Mouse (Mus musculus) midbrain, embryonic 15.5 days (tissue): ENCODE results near the gene Anapc15. TPM values are rescaled to one million over a fixed set of nuclear protein-coding genes. Genes with fewer than 3 reads are reported as not detected.

Source experiments
- ATAC-seq: fragments of 200-750 bp; cut with Nextera tagmentation; replicated peaks from 2 replicates; pipeline ENCODE4 v1.8.0; 2017; ENCODE audit warnings: moderate TSS enrichment
- H3K27ac ChIP-seq: fragments of 300-500 bp; sonication (generic); 2 replicates; pipeline ENCODE4 v1.5.1; 2015; ENCODE audit warnings: mild to moderate bottlenecking, inconsistent platforms
- H3K27me3 ChIP-seq: fragments of 300-500 bp; sonication (generic); replicated peaks from 2 replicates; pipeline ENCODE4 v1.6.1; 2015; ENCODE audit warnings: inconsistent platforms
- H3K36me3 ChIP-seq: fragments of 300-500 bp; sonication (generic); replicated peaks from 2 replicates; pipeline ENCODE4 v1.6.1; 2015; ENCODE audit warnings: inconsistent platforms
- H3K4me1 ChIP-seq: fragments of 300-500 bp; sonication (generic); 2 replicates; pipeline ENCODE4 v1.6.1; 2015; ENCODE audit warnings: inconsistent platforms
- H3K4me2 ChIP-seq: fragments of 300-500 bp; sonication (generic); 2 replicates; pipeline ENCODE4 v1.6.1; 2015; ENCODE audit warnings: inconsistent platforms, mild to moderate bottlenecking, moderate library complexity
- H3K4me3 ChIP-seq: fragments of 300-500 bp; sonication (generic); 2 replicates; pipeline ENCODE4 v1.5.1; 2015; ENCODE audit warnings: mild to moderate bottlenecking, inconsistent platforms
- H3K9ac ChIP-seq: fragments of 300-500 bp; sonication (generic); 2 replicates; pipeline ENCODE4 v1.6.1; 2015; ENCODE audit warnings: mild to moderate bottlenecking, inconsistent platforms
- H3K9me3 ChIP-seq: fragments of 300-500 bp; sonication (generic); 2 replicates; pipeline ENCODE4 v1.6.1; 2016; ENCODE audit warnings: inconsistent platforms
- WGBS: fragments of 180-500 bp; shearing (Covaris S2); methylation state at CpG from one replicate; pipeline ENCODE4 v1.1.7; 2015; ENCODE audit warnings: mixed read lengths; 5-methylcytosine and 5-hydroxymethylcytosine counted together
- polyA plus RNA-seq: library from polyadenylated mRNA; unstranded; fragments of >200 nt; fragmentation: Nextera tagmentation; extraction: Ambion mirVana; gene quantifications from 2 replicates; pipeline ENCODE4 v1.2.1, GENCODE M21; 2015

Gene Anapc15
- 76.9 and 78.1 TPM in 2 replicates for polyA plus RNA-seq

- H3K27me3 ChIP-seq: no peaks in the 10 kb centered on the region
- 76% methylated on average over 3 of the region's 3 CpGs for WGBS
- peaks cover 4% of the 10 kb centered on the region; the same call in 1 of the 2 replicates for H3K4me1 ChIP-seq
- no peak for ATAC-seq
- H3K4me2 ChIP-seq: no peak within 1 kb of the TSS
- H3K27ac ChIP-seq: no peak within 1 kb of the TSS
- H3K4me3 ChIP-seq: no peak within 1 kb of the TSS
- no peaks in the 10 kb centered on the region for H3K9me3 ChIP-seq
- H3K9ac ChIP-seq: no peak within 1 kb of the TSS
- H3K36me3 ChIP-seq: no peaks in the 10 kb centered on the region
These were observed at the start of gene Anapc15 for GRCm38 (mm10) chr7:101863415-101863814. Anapc15 (plus strand) TSS chr7:101863715.

- Histone ChIP-seq H3K36me3 (no peaks in the 10 kb centered on the region), H3K9me3 (no peaks in the 10 kb centered on the region), H3K27me3 (peaks cover 65% of the 10 kb centered on the region), H3K4me1 (peaks cover 31% of the 10 kb centered on the region), H3K4me2 (peak within 1 kb of the TSS; percentile 41), H3K27ac (no peak within 1 kb of the TSS), H3K9ac (no peak within 1 kb of the TSS), H3K4me3 (peak within 1 kb of the TSS; percentile 21)
- ATAC-seq: 0 out of 2 replicates have a peak, but pooled peaks have one; percentile 15
- under 1% methylated on average over 44 of the region's 45 CpGs for WGBS
These were observed 45.6 kb upstream of the Anapc15 start, which contains the start of gene Phox2a for GRCm38 (mm10) chr7:101817861-101818401. Phox2a (plus strand) TSS chr7:101818313.

GRCm38 (mm10) chr7:101820295-101821030, 43.1 kb upstream of the Anapc15 start:
- no peak overlapping the region for H3K27ac ChIP-seq
- H3K36me3 ChIP-seq: no peaks in the 10 kb centered on the region
- ATAC-seq: no peak
- H3K4me3 ChIP-seq: peak overlapping the region; percentile 34
- H3K27me3 ChIP-seq: peaks cover 71% of the 10 kb centered on the region
- H3K9ac ChIP-seq: no peak overlapping the region; the same call in 1 of the 2 replicates
- WGBS: 3% methylated on average over 35 of the region's 35 CpGs
- H3K9me3 ChIP-seq: no peaks in the 10 kb centered on the region
- peak overlapping the region; percentile 60 for H3K4me2 ChIP-seq
- peaks cover 35% of the 10 kb centered on the region for H3K4me1 ChIP-seq

- peak; percentile 59 for ATAC-seq
- H3K4me1 ChIP-seq: peaks cover 35% of the 10 kb centered on the region
- no peak overlapping the region for H3K27ac ChIP-seq
- H3K27me3 ChIP-seq: peaks cover 65% of the 10 kb centered on the region
- H3K9me3 ChIP-seq: no peaks in the 10 kb centered on the region
- 0 out of 2 replicates have a peak overlapping the region, but pooled peaks have one; percentile 13 for H3K9ac ChIP-seq
- peak overlapping the region; percentile 35 for H3K4me3 ChIP-seq
- H3K4me2 ChIP-seq: peak overlapping the region; percentile 60
- H3K36me3 ChIP-seq: no peaks in the 10 kb centered on the region
- WGBS: under 1% methylated on average over 67 of the region's 71 CpGs
These were observed 41.7 kb upstream of the Anapc15 start for GRCm38 (mm10) chr7:101821571-101822501.

- H3K27ac ChIP-seq: no peak overlapping the region
- no peak overlapping the region for H3K9ac ChIP-seq
- peaks cover 30% of the 10 kb centered on the region for H3K4me1 ChIP-seq
- WGBS: 33% methylated on average over 31 of the region's 32 CpGs
- peak; percentile 24 for ATAC-seq
- H3K9me3 ChIP-seq: no peaks in the 10 kb centered on the region
- H3K4me3 ChIP-seq: no peak overlapping the region
- peaks cover 53% of the 10 kb centered on the region for H3K27me3 ChIP-seq
- H3K36me3 ChIP-seq: no peaks in the 10 kb centered on the region
- no peak overlapping the region for H3K4me2 ChIP-seq
These were observed 40.4 kb upstream of the Anapc15 start for GRCm38 (mm10) chr7:101822836-101823757.

- ATAC-seq: no peak
- H3K4me2 ChIP-seq: no peak overlapping the region
- no peaks in the 10 kb centered on the region for H3K36me3 ChIP-seq
- no peak overlapping the region for H3K27ac ChIP-seq
- no peak overlapping the region for H3K4me3 ChIP-seq
- H3K27me3 ChIP-seq: peaks cover 45% of the 10 kb centered on the region
- peaks cover 26% of the 10 kb centered on the region for H3K4me1 ChIP-seq
- no peak overlapping the region for H3K9ac ChIP-seq
- H3K9me3 ChIP-seq: no peaks in the 10 kb centered on the region
- WGBS: 86% methylated on average over 18 of the region's 18 CpGs
These were observed 39.5 kb upstream of the Anapc15 start for GRCm38 (mm10) chr7:101823758-101824630.

- no peak for ATAC-seq
- Histone ChIP-seq H3K9me3 (no peaks in the 10 kb centered on the region), H3K4me1 (0 out of 2 replicates have a peak, but pooled peaks cover 5% of the 10 kb centered on the region), H3K9ac (no peak overlapping the region), H3K27me3 (no peaks in the 10 kb centered on the region), H3K4me3 (no peak overlapping the region), H3K36me3 (no peaks in the 10 kb centered on the region), H3K4me2 (no peak overlapping the region), H3K27ac (no peak overlapping the region)
- 100% methylated on average over 3 of the region's 3 CpGs for WGBS
These were observed 33.1 kb upstream of the Anapc15 start for GRCm38 (mm10) chr7:101830373-101830772.

- Histone ChIP-seq H3K27ac (no peak overlapping the region), H3K9ac (no peak overlapping the region), H3K4me2 (no peak overlapping the region), H3K4me1 (peaks cover 10% of the 10 kb centered on the region), H3K9me3 (no peaks in the 10 kb centered on the region), H3K36me3 (no peaks in the 10 kb centered on the region), H3K4me3 (no peak overlapping the region), H3K27me3 (no peaks in the 10 kb centered on the region)
- 94% methylated on average over 8 of the region's 8 CpGs for WGBS
- ATAC-seq: no peak
These were observed 32.1 kb upstream of the Anapc15 start for GRCm38 (mm10) chr7:101831437-101831836.

- H3K27me3 ChIP-seq: no peaks in the 10 kb centered on the region
These were observed 31.1 kb upstream of the Anapc15 start for GRCm38 (mm10) chr7:101832372-101832771.

GRCm38 (mm10) chr7:101833352-101833751, 30.2 kb upstream of the Anapc15 start:
- no peak overlapping the region for H3K27ac ChIP-seq
- no peak overlapping the region for H3K4me2 ChIP-seq
- 80% methylated on average over 5 of the region's 5 CpGs for WGBS
- no peak for ATAC-seq
- H3K4me3 ChIP-seq: no peak overlapping the region
- H3K36me3 ChIP-seq: no peaks in the 10 kb centered on the region
- no peak overlapping the region for H3K9ac ChIP-seq
- H3K27me3 ChIP-seq: no peaks in the 10 kb centered on the region; the same call in 1 of the 2 replicates
- H3K9me3 ChIP-seq: no peaks in the 10 kb centered on the region
- H3K4me1 ChIP-seq: peaks cover 27% of the 10 kb centered on the region

More at GRCm38 (mm10) chr7:101832372-101832771, 31.1 kb upstream of the Anapc15 start:
- Histone ChIP-seq H3K4me3 (no peak overlapping the region), H3K4me1 (peaks cover 19% of the 10 kb centered on the region), H3K9ac (no peak overlapping the region), H3K4me2 (no peak overlapping the region), H3K36me3 (no peaks in the 10 kb centered on the region), H3K9me3 (no peaks in the 10 kb centered on the region), H3K27ac (no peak overlapping the region)
- 97% methylated on average over 4 of the region's 4 CpGs for WGBS
- no peak for ATAC-seq
